Mouse (Mus musculus) intestine, embryonic 15.5 days (tissue): ENCODE data around the gene 2610028H24Rik. TPM values are rescaled to one million over a fixed set of nuclear protein-coding genes. Genes with fewer than 3 reads are reported as not detected.

Source experiments
- ATAC-seq: fragments of 200-750 bp; cut with Nextera tagmentation; 2 replicates; pipeline ENCODE4 v1.8.0; 2017; ENCODE audit warnings: moderate TSS enrichment, moderate library complexity
- H3K27ac ChIP-seq: fragments of 300-500 bp; sonication (generic); 2 replicates; pipeline ENCODE4 v1.5.1; 2015; ENCODE audit warnings: mild to moderate bottlenecking, inconsistent platforms
- H3K27me3 ChIP-seq: fragments of 300-500 bp; sonication (generic); replicated peaks from 2 replicates; pipeline ENCODE4 v1.6.1; 2015; ENCODE audit warnings: inconsistent platforms
- H3K36me3 ChIP-seq: fragments of 300-500 bp; sonication (generic); 2 replicates; pipeline ENCODE4 v1.6.1; 2015; ENCODE audit warnings: inconsistent platforms
- H3K4me1 ChIP-seq: fragments of 300-500 bp; sonication (generic); replicated peaks from 2 replicates; pipeline ENCODE4 v1.6.1; 2015; ENCODE audit warnings: inconsistent platforms
- H3K4me2 ChIP-seq: fragments of 300-500 bp; sonication (generic); replicated peaks from 2 replicates; pipeline ENCODE4 v1.6.1; 2015; ENCODE audit warnings: mild to moderate bottlenecking, inconsistent platforms
- H3K4me3 ChIP-seq: fragments of 300-500 bp; sonication (generic); replicated peaks from 2 replicates; pipeline ENCODE4 v1.5.1; 2015; ENCODE audit warnings: inconsistent platforms
- H3K9ac ChIP-seq: fragments of 300-500 bp; sonication (generic); 2 replicates; pipeline ENCODE4 v1.6.1; 2015; ENCODE audit warnings: inconsistent platforms
- H3K9me3 ChIP-seq: fragments of 300-500 bp; sonication (generic); 2 replicates; pipeline ENCODE4 v1.6.1; 2016; ENCODE audit warnings: inconsistent platforms
- WGBS: fragments of 180-500 bp; shearing (Covaris S2); methylation state at CpG from one replicate; pipeline ENCODE4 v1.1.7; 2015; 5-methylcytosine and 5-hydroxymethylcytosine counted together
- polyA plus RNA-seq: library from polyadenylated mRNA; unstranded; fragments of >200 nt; fragmentation: Nextera tagmentation; extraction: Ambion mirVana; gene quantifications from 2 replicates; pipeline ENCODE4 v1.2.1, GENCODE M21; 2015

Gene 2610028H24Rik
- not detected in 2 replicates for polyA plus RNA-seq

GRCm38 (mm10) chr10:76448851-76449250 lies at the start of gene 2610028H24Rik:
TSS of gene 2610028H24Rik (plus strand) at chr10:76449081.
- H3K9ac ChIP-seq, result no peak within 1 kb of the TSS
- H3K27ac ChIP-seq, result no peak within 1 kb of the TSS
- H3K4me3 ChIP-seq, result no peak within 1 kb of the TSS
- H3K4me2 ChIP-seq, result no peak within 1 kb of the TSS
- 75% methylated on average over 5 of the region's 5 CpGs for WGBS
- no peaks in the 10 kb centered on the region for H3K9me3 ChIP-seq
- no peaks in the 10 kb centered on the region for H3K27me3 ChIP-seq
- no peaks in the 10 kb centered on the region for H3K36me3 ChIP-seq
- peaks cover 4% of the 10 kb centered on the region; the same call in 1 of the 2 replicates for H3K4me1 ChIP-seq
- ATAC-seq, result no peak

- H3K4me3 ChIP-seq, result no peak overlapping the region
- H3K9ac ChIP-seq, result no peak overlapping the region
- H3K36me3 ChIP-seq, result peaks cover 50% of the 10 kb centered on the region
- no peak overlapping the region for H3K4me2 ChIP-seq
- no peaks in the 10 kb centered on the region for H3K4me1 ChIP-seq
- H3K27ac ChIP-seq, result no peak overlapping the region
- 95% methylated on average over 10 of the region's 10 CpGs for WGBS
- no peak for ATAC-seq
- H3K27me3 ChIP-seq, result no peaks in the 10 kb centered on the region
- H3K9me3 ChIP-seq, result no peaks in the 10 kb centered on the region
Observed at GRCm38 (mm10) chr10:76408520-76408919, 40.4 kb upstream of the 2610028H24Rik start.

- H3K4me2 ChIP-seq, result no peak overlapping the region
- H3K9ac ChIP-seq, result no peak overlapping the region
- no peak overlapping the region for H3K27ac ChIP-seq
- H3K27me3 ChIP-seq, result no peaks in the 10 kb centered on the region
- no peaks in the 10 kb centered on the region for H3K9me3 ChIP-seq
- H3K4me3 ChIP-seq, result no peak overlapping the region
- WGBS, result 95% methylated on average over 12 of the region's 12 CpGs
- H3K4me1 ChIP-seq, result no peaks in the 10 kb centered on the region
- H3K36me3 ChIP-seq, result peaks cover 49% of the 10 kb centered on the region
- ATAC-seq, result no peak
Observed at GRCm38 (mm10) chr10:76416811-76417210, 32.1 kb upstream of the 2610028H24Rik start.

- Histone ChIP-seq H3K9me3 (no peaks in the 10 kb centered on the region), H3K4me2 (no peak overlapping the region), H3K27me3 (no peaks in the 10 kb centered on the region), H3K4me1 (no peaks in the 10 kb centered on the region), H3K36me3 (peaks cover 52% of the 10 kb centered on the region), H3K27ac (no peak overlapping the region), H3K4me3 (no peak overlapping the region), H3K9ac (no peak overlapping the region)
- 91% methylated on average over 7 of the region's 7 CpGs for WGBS
- ATAC-seq, result no peak
Observed at GRCm38 (mm10) chr10:76425674-76426073, 23.2 kb upstream of the 2610028H24Rik start.

GRCm38 (mm10) chr10:76433925-76434324 lies 15.0 kb upstream of the 2610028H24Rik start:
- no peak overlapping the region for H3K27ac ChIP-seq
- 94% methylated on average over 11 of the region's 11 CpGs for WGBS
- H3K36me3 ChIP-seq, result peaks cover 60% of the 10 kb centered on the region
- no peaks in the 10 kb centered on the region for H3K27me3 ChIP-seq
- no peak for ATAC-seq
- H3K4me3 ChIP-seq, result no peak overlapping the region
- H3K4me2 ChIP-seq, result no peak overlapping the region
- no peaks in the 10 kb centered on the region for H3K9me3 ChIP-seq
- H3K9ac ChIP-seq, result no peak overlapping the region
- no peaks in the 10 kb centered on the region for H3K4me1 ChIP-seq

DNA sequence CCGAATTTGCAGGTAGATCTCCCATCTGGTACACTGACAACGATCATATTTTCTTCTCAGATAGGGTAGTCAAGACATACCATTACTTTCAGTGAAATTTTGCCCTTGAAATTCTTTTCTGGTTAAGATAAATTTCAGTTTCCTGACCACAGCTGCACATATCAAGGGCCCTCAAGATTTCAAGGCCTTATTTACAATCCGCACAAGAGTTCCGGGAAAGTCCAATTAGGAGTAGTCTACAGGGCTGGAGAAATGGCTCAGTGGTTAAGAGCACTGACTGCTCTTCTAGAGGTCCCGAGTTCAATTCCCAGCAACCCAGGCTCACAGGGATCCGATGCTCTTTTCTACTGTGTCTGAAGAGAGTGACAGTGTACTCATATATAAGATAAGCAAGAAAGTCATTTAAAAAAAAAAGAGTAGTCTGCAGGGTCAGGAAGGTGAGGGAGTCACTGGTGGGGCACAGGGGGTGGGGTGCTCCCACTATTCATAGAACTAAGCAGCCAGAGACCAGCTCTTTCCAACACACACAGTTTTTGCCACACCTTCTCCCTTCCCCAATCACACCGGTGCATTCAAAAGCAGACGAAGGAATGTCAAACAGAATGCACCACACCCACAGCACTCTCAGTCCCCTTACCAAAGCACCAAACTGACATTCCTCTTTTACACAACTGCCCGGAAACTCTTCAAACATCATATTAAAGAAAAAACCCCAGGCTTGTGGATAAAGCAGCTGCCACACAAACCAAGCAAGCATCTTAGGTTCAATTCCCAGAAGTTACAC lies 9.6 kb upstream of the 2610028H24Rik start:
- H3K27ac ChIP-seq, result no peak overlapping the region
- no peak overlapping the region for H3K4me3 ChIP-seq
- H3K9ac ChIP-seq, result no peak overlapping the region
- H3K9me3 ChIP-seq, result no peaks in the 10 kb centered on the region
- 90% methylated on average over 9 of the region's 9 CpGs for WGBS
- ATAC-seq, result no peak
- no peaks in the 10 kb centered on the region for H3K27me3 ChIP-seq
- peaks cover 9% of the 10 kb centered on the region; the same call in 1 of the 2 replicates for H3K4me1 ChIP-seq
- peaks cover 29% of the 10 kb centered on the region for H3K36me3 ChIP-seq
- H3K4me2 ChIP-seq, result no peak overlapping the region

DNA sequence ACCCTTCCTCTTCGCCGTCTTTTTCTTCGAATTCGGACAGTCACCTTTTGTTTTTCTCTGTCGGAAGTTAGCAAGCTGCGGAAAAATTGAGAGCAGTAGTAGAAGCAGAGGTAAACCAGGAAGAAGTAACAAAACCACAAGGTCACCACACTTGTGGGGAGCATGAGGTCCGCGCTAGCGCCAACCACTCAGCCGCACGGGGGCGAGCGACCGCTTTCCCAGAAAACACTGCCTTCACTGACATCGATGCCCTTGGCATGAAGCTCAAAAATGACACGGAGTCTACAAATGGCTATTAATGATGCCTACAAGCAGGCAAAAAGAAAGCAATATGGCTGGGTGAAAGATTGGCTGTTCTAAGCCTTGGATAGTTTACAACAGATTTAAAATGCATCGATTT lies 8.6 kb upstream of the 2610028H24Rik start, which contains the start of gene AC141477.1:
Gene AC141477.1, minus strand, starts transcription at position 164 of the 400 bp plus-strand sequence.
- Histone ChIP-seq H3K4me1 (peaks cover 9% of the 10 kb centered on the region; the same call in 1 of the 2 replicates), H3K9me3 (no peaks in the 10 kb centered on the region), H3K27me3 (no peaks in the 10 kb centered on the region), H3K4me3 (peak within 1 kb of the TSS; percentile 79; the same call in 1 of the 2 replicates), H3K27ac (no peak within 1 kb of the TSS), H3K36me3 (peaks cover 21% of the 10 kb centered on the region), H3K4me2 (peak within 1 kb of the TSS; percentile 57; the same call in 1 of the 2 replicates), H3K9ac (no peak within 1 kb of the TSS)
- ATAC-seq, result no peak
- 95% methylated on average over 17 of the region's 17 CpGs for WGBS

DNA sequence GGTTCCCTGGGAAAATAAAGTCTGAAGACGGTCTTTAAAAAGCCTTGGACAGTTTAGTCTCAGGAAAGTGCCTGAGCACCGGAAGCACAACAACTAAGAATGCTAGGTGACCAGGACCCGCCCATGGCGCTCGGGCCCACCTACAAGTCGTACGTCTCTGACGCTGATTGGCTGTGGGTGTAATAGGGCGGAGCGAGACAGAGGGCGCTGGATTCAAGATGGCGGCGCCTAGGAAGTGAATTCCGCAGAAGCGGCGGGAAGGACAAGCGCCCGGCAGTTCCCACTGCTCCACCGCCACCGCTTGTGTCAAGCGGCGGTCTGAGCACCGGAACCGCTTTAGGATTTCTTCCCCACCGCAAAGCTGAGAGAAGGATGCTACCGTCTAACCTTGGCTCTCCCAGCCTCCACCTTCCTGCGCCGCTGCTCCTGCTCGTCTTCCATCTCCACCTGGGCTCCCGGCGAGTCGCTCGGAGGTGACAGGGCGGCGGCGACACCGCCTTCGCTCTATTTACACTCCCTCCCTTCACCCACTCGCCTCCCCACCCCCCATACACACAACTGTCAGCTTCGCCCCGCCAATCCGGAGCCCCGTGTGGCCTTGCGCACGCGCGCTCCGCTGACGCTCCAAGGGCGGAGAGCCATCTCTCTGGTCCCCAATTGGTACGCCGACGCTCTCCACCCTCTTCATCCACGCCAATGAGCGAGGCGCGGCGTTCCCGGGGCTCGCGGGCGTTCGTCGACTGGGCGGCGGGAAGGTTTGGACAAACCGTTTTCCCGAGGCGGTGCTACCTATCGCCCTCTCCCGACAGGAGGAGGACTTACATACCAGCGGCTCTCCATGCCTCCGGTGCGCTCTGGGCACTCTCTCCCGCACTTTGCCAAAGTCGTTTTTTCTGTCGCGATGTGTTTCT lies 6.4 kb upstream of the 2610028H24Rik start, which contains the start of gene Pcnt:
Gene Pcnt, minus strand, starts transcription at position 609 of the 911 bp plus-strand sequence.
- Histone ChIP-seq H3K4me3 (peak within 1 kb of the TSS; percentile 79), H3K4me2 (peak within 1 kb of the TSS; percentile 81), H3K9me3 (no peaks in the 10 kb centered on the region), H3K27ac (peak within 1 kb of the TSS; percentile 97), H3K36me3 (0 out of 2 replicates have a peak, but pooled peaks cover 4% of the 10 kb centered on the region), H3K4me1 (peaks cover 13% of the 10 kb centered on the region; the same call in 1 of the 2 replicates), H3K9ac (peak within 1 kb of the TSS; percentile 81), H3K27me3 (no peaks in the 10 kb centered on the region)
- under 1% methylated on average over 78 of the region's 78 CpGs for WGBS
- peak; percentile 99 for ATAC-seq

- H3K4me2 ChIP-seq, result no peak overlapping the region
- H3K27ac ChIP-seq, result peak overlapping the region; percentile 56
- H3K27me3 ChIP-seq, result no peaks in the 10 kb centered on the region
- no peak overlapping the region for H3K4me3 ChIP-seq
- 61% methylated on average over 4 of the region's 4 CpGs for WGBS
- H3K4me1 ChIP-seq, result peaks cover 13% of the 10 kb centered on the region; the same call in 1 of the 2 replicates
- H3K9ac ChIP-seq, result no peak overlapping the region
- no peaks in the 10 kb centered on the region for H3K9me3 ChIP-seq
- no peak for ATAC-seq
- H3K36me3 ChIP-seq, result no peaks in the 10 kb centered on the region
Observed at GRCm38 (mm10) chr10:76445996-76446681, 2.7 kb upstream of the 2610028H24Rik start.

DNA sequence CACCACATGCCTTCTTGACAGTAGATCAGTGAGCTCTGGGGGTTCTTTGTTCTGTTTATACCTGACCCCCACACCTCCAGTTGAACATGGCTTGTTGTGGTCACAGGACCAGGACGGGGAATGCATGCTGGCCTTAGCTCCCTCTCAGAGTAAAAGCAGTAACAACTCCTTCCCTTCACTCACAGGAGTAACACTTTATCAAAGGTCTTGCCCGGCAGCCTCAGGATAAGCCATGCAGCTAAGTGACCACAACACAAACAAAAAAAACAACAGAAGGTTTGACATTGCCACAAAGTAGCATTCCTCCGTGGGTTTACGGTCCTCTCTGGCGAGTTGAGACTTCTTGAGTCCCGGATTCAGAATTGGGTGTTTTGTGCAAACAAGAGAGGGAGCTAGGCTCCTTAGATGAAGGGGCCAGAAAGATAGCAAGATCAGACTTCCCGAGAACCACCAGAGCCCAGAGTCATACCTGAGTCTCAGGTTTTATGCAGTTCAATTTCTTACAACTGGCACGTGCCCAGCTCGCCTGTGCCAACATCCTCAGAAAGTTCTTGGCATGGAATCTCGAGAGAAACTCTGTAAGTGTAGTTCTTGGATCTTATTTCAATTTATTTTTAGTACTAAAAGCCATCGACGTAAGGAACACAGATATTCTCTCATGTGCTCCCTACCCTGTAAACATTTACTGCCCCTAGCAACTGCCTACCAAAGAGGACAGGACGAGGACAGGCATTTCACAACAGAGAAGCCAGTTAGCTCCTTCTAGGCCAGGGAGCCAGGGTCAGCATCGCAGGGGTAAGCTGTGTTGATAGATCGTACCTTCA lies 1.3 kb upstream of the 2610028H24Rik start:
- Histone ChIP-seq H3K27me3 (no peaks in the 10 kb centered on the region), H3K9me3 (no peaks in the 10 kb centered on the region), H3K9ac (no peak overlapping the region), H3K27ac (no peak overlapping the region), H3K4me3 (no peak overlapping the region), H3K4me2 (no peak overlapping the region), H3K36me3 (no peaks in the 10 kb centered on the region), H3K4me1 (peaks cover 8% of the 10 kb centered on the region; the same call in 1 of the 2 replicates)
- 75% methylated on average over 15 of the region's 15 CpGs for WGBS
- no peak for ATAC-seq

GRCm38 (mm10) chr10:76455289-76455688 lies 6.4 kb downstream of the 2610028H24Rik start:
- no peak overlapping the region for H3K4me3 ChIP-seq
- no peaks in the 10 kb centered on the region for H3K9me3 ChIP-seq
- no peaks in the 10 kb centered on the region for H3K36me3 ChIP-seq
- no peak overlapping the region for H3K9ac ChIP-seq
- ATAC-seq, result no peak
- WGBS, result 64% methylated on average over 5 of the region's 5 CpGs
- no peaks in the 10 kb centered on the region for H3K4me1 ChIP-seq
- H3K4me2 ChIP-seq, result no peak overlapping the region
- no peaks in the 10 kb centered on the region for H3K27me3 ChIP-seq
- no peak overlapping the region for H3K27ac ChIP-seq
